Mouse (Mus musculus): ENCODE results near the gene Cd24a. TPM values are rescaled to one million over a fixed set of nuclear protein-coding genes. Genes with fewer than 3 reads are reported as not detected.

The Cd24a gene
- polyA plus RNA-seq (2016; fragmentation: Nextera tagmentation; extraction: Ambion mirVana) = 344 and 448 TPM in 2 replicates

- peak within 1 kb of the TSS; percentile 99 for H3K27ac ChIP-seq
- H3K9me3 ChIP-seq = no peaks in the 10 kb centered on the region
- H3K36me3 ChIP-seq = peaks cover 17% of the 10 kb centered on the region
- H3K27me3 ChIP-seq (ENCODE audit: insufficient read depth, poor library complexity, severe bottlenecking) = peaks cover 17% of the 10 kb centered on the region
- no peak for DNase-seq (ENCODE audit: low spot score)
- H3K4me3 ChIP-seq = peak within 1 kb of the TSS; percentile 83
- WGBS = under 1% methylated on average over 6 of the region's 6 CpGs
- H3K4me1 ChIP-seq (replicated peaks) = peaks cover 31% of the 10 kb centered on the region
Measured at GRCm38 (mm10) chr10:43577997-43578331, at the start of gene Cd24a. Gene Cd24a (plus strand): TSS chr10:43578284.

DNA sequence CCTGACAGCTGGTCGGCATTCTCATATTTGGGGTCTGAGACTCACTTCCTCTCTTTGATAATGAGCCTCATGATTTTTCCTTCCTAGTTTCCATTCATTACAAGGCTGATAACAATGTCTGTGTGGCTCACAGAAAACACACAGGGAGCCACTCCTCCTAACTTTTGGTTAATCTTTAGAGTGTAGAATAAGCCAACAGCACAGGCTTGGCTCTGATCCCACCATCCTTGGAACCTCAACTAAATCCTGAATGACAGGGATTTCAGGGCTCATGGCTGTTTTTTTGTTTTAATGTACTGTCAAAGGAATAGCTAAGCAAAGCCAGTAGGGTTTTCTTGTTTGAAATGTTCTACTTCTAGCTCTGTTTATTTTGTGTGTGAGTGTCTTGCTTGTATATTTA is 43.7 kb upstream of the Cd24a start:
- 90% methylated on average over 1 of the region's 1 CpGs for WGBS
- no peak overlapping the region for H3K4me3 ChIP-seq
- no peaks in the 10 kb centered on the region for H3K9me3 ChIP-seq
- peaks cover 59% of the 10 kb centered on the region for H3K36me3 ChIP-seq
- H3K4me1 ChIP-seq (replicated peaks) = peaks cover 4% of the 10 kb centered on the region
- no peak overlapping the region for H3K27ac ChIP-seq
- no peaks in the 10 kb centered on the region for H3K27me3 ChIP-seq (ENCODE audit: insufficient read depth, poor library complexity, severe bottlenecking)
- no peak for DNase-seq (ENCODE audit: low spot score)

DNA sequence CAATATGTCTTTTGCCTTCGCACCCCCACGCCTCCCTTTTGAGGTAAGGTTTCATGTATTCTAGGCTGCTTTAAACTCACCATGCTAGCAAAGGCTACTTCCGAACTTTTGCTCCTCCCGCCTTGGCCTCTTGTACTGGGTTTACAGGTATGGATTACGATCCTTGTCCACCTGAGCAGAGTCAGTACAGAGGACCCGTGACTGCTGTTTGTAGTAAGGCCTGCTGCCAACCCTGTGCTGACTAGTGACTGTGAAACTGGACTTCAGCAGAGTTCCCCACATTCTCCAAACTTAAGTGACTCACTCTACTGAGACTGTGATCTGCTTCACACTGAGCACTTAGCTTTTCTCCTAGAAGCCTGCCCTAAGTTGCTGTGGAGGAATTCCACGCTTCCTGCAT is 40.4 kb upstream of the Cd24a start:
- no peaks in the 10 kb centered on the region for H3K27me3 ChIP-seq (ENCODE audit: insufficient read depth, poor library complexity, severe bottlenecking)
- no peak for DNase-seq (ENCODE audit: low spot score)
- no peaks in the 10 kb centered on the region for H3K9me3 ChIP-seq
- H3K4me3 ChIP-seq = no peak overlapping the region
- H3K36me3 ChIP-seq = peaks cover 28% of the 10 kb centered on the region
- peaks cover 15% of the 10 kb centered on the region for H3K4me1 ChIP-seq (replicated peaks)
- no peak overlapping the region for H3K27ac ChIP-seq
- WGBS = 96% methylated on average over 7 of the region's 7 CpGs

- no peaks in the 10 kb centered on the region for H3K27me3 ChIP-seq (ENCODE audit: insufficient read depth, poor library complexity, severe bottlenecking)
- H3K27ac ChIP-seq = no peak overlapping the region
- WGBS = 93% methylated on average over 5 of the region's 5 CpGs
- H3K4me1 ChIP-seq (replicated peaks) = peaks cover 15% of the 10 kb centered on the region
- H3K9me3 ChIP-seq = no peaks in the 10 kb centered on the region
- peaks cover 18% of the 10 kb centered on the region for H3K36me3 ChIP-seq
- DNase-seq (ENCODE audit: low spot score) = no peak
- H3K4me3 ChIP-seq = no peak overlapping the region
Measured at GRCm38 (mm10) chr10:43538831-43539230, 39.3 kb upstream of the Cd24a start.

DNA sequence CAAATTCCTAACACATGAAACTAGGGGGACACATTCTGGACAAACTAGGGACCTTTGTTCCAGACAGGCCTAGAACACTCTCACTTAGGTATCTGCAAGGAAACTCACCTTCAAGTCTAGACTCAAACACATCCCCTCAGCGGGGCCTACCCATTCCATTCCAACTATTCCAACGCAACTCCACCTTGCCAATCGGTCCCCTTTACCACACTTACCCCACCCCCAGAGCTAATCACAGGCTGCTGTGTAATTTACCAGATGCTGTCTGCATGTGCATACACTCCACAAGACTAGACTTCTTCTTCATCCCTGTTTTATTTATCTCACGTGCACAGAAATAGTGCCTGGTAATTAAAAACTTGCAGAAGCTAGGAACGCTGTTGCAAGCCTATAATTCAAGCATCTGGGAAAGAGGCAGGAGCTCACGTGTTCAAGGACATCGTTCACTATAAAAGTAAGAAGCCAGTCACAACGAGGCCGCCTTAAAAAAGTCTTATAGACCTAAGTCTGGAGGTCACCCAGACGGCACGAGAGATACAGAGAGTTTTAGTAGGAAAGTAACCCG is 38.3 kb upstream of the Cd24a start:
- Histone ChIP-seq H3K9me3 (no peaks in the 10 kb centered on the region), H3K27ac (peak overlapping the region; percentile 93), H3K36me3 (peaks cover 18% of the 10 kb centered on the region), H3K4me3 (peak overlapping the region; percentile 75), H3K4me1 (replicated peaks) (peaks cover 15% of the 10 kb centered on the region), H3K27me3 (ENCODE audit: insufficient read depth, poor library complexity, severe bottlenecking) (no peaks in the 10 kb centered on the region)
- no peak for DNase-seq (ENCODE audit: low spot score)
- WGBS = 27% methylated on average over 12 of the region's 12 CpGs

- under 1% methylated on average over 56 of the region's 56 CpGs for WGBS
- Histone ChIP-seq H3K27me3 (ENCODE audit: insufficient read depth, poor library complexity, severe bottlenecking) (no peaks in the 10 kb centered on the region), H3K4me1 (replicated peaks) (peaks cover 15% of the 10 kb centered on the region), H3K27ac (peak within 1 kb of the TSS; percentile 93), H3K9me3 (no peaks in the 10 kb centered on the region), H3K36me3 (peaks cover 11% of the 10 kb centered on the region), H3K4me3 (peak within 1 kb of the TSS; percentile 75)
- peak; percentile 95 for DNase-seq (ENCODE audit: low spot score)
Measured at GRCm38 (mm10) chr10:43540442-43541152, 37.5 kb upstream of the Cd24a start, which contains the start of gene 1700021F05Rik. Gene 1700021F05Rik (minus strand): TSS chr10:43540994.

DNA sequence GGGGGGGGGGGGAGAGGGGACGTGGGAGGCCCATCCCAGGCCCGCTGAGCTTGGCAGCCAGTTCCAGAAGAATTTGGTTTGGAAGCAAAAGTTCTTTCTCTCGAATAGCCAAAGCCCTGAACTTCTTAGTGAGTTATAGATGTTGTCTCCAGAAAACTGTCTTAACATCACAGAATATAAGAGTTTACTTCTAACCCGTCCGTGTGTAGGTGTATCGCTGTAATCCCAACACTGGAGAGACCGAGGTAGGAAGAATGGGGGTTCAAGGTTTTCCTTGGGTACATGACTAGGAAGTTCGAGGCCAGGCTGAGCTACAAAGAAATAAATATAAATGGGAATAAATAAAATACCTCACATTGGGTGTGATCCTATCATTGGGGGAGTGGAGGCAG is 36.9 kb upstream of the Cd24a start:
- WGBS = 54% methylated on average over 7 of the region's 8 CpGs
- H3K27ac ChIP-seq = peak overlapping the region; percentile 93
- no peak for DNase-seq (ENCODE audit: low spot score)
- H3K9me3 ChIP-seq = no peaks in the 10 kb centered on the region
- peak overlapping the region; percentile 75 for H3K4me3 ChIP-seq
- no peaks in the 10 kb centered on the region for H3K27me3 ChIP-seq (ENCODE audit: insufficient read depth, poor library complexity, severe bottlenecking)
- peaks cover 5% of the 10 kb centered on the region for H3K36me3 ChIP-seq
- H3K4me1 ChIP-seq (replicated peaks) = peaks cover 15% of the 10 kb centered on the region

DNA sequence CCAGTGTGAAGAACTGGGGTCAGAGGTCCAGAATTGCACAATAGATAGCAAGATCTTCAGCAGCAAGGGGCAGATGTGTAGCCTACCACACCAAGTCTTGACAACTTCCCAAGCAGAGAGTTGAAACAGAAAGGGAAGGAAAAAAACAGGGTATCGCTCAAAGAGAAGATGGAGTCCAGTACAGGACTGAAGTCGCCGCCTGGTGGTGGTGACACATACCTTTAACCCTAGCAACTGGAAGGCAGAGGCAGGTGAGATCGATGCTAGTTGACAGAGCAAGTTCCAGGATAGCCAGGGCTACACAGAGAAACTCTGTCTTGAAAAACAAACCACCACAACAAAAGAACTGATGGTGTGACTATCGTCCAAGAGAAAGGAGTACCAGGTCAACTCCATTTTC is 28.7 kb upstream of the Cd24a start:
- WGBS = 65% methylated on average over 5 of the region's 5 CpGs
- H3K27ac ChIP-seq = no peak overlapping the region
- H3K4me1 ChIP-seq (replicated peaks) = peaks cover 4% of the 10 kb centered on the region; the same call in 1 of the 2 replicates
- DNase-seq (ENCODE audit: low spot score) = no peak
- H3K27me3 ChIP-seq (ENCODE audit: insufficient read depth, poor library complexity, severe bottlenecking) = no peaks in the 10 kb centered on the region
- no peaks in the 10 kb centered on the region for H3K36me3 ChIP-seq
- no peak overlapping the region for H3K4me3 ChIP-seq
- H3K9me3 ChIP-seq = peaks cover 8% of the 10 kb centered on the region; the same call in 1 of the 2 replicates

- no peaks in the 10 kb centered on the region for H3K27me3 ChIP-seq (ENCODE audit: insufficient read depth, poor library complexity, severe bottlenecking)
- 33% methylated on average over 3 of the region's 3 CpGs for WGBS
- peaks cover 4% of the 10 kb centered on the region; the same call in 1 of the 2 replicates for H3K4me1 ChIP-seq (replicated peaks)
- H3K4me3 ChIP-seq = no peak overlapping the region
- no peaks in the 10 kb centered on the region for H3K36me3 ChIP-seq
- peaks cover 8% of the 10 kb centered on the region; the same call in 1 of the 2 replicates for H3K9me3 ChIP-seq
- DNase-seq (ENCODE audit: low spot score) = no peak
- no peak overlapping the region for H3K27ac ChIP-seq
Measured at GRCm38 (mm10) chr10:43550923-43551322, 27.2 kb upstream of the Cd24a start.

DNA sequence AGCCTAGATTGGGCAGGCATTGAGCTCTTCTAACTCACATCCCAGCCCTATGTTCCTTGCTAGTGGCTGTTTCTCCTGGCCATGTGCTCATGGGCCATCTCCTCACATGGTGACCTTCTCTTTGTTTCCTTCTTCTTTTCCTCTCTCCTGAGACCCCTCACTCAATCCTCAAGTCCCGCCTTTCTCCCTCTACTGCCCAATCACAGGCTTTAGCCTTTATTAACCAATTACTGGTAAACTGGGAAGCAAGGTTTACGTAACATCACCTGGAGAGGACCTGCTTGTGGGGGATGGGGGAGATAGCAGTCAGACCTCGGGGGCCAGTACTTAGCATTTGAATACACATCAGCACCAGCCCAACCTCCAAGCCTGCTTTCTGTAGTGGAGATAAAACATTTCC is 26.7 kb upstream of the Cd24a start:
- WGBS = 29% methylated on average over 3 of the region's 3 CpGs
- no peaks in the 10 kb centered on the region for H3K27me3 ChIP-seq (ENCODE audit: insufficient read depth, poor library complexity, severe bottlenecking)
- DNase-seq (ENCODE audit: low spot score) = no peak

GRCm38 (mm10) chr10:43557630-43558165 is 20.4 kb upstream of the Cd24a start:
- no peaks in the 10 kb centered on the region for H3K4me1 ChIP-seq (replicated peaks)
- no peaks in the 10 kb centered on the region for H3K36me3 ChIP-seq
- H3K9me3 ChIP-seq = peaks cover 10% of the 10 kb centered on the region; the same call in 1 of the 2 replicates
- H3K27ac ChIP-seq = no peak overlapping the region
- 90% methylated on average over 5 of the region's 5 CpGs for WGBS
- H3K27me3 ChIP-seq (ENCODE audit: insufficient read depth, poor library complexity, severe bottlenecking) = no peaks in the 10 kb centered on the region
- no peak for DNase-seq (ENCODE audit: low spot score)
- no peak overlapping the region for H3K4me3 ChIP-seq

More for the DNA sequence above, 26.7 kb upstream of the Cd24a start:
- Histone ChIP-seq H3K36me3 (no peaks in the 10 kb centered on the region), H3K9me3 (peaks cover 8% of the 10 kb centered on the region; the same call in 1 of the 2 replicates), H3K4me1 (replicated peaks) (peaks cover 4% of the 10 kb centered on the region; the same call in 1 of the 2 replicates), H3K27ac (no peak overlapping the region), H3K4me3 (no peak overlapping the region)

GRCm38 (mm10) chr10:43559313-43559712 is 18.8 kb upstream of the Cd24a start:
- no peak for DNase-seq (ENCODE audit: low spot score)
- H3K4me1 ChIP-seq (replicated peaks) = no peaks in the 10 kb centered on the region

GRCm38 (mm10) chr10:43560765-43561164 is 17.3 kb upstream of the Cd24a start:
- no peaks in the 10 kb centered on the region for H3K36me3 ChIP-seq

More at GRCm38 (mm10) chr10:43559313-43559712, 18.8 kb upstream of the Cd24a start:
- H3K27ac ChIP-seq = no peak overlapping the region
- H3K36me3 ChIP-seq = no peaks in the 10 kb centered on the region
- no peak overlapping the region for H3K4me3 ChIP-seq
- no peaks in the 10 kb centered on the region for H3K27me3 ChIP-seq (ENCODE audit: insufficient read depth, poor library complexity, severe bottlenecking)
- 80% methylated on average over 11 of the region's 11 CpGs for WGBS
- 0 out of 2 replicates have a peak, but pooled peaks cover 2% of the 10 kb centered on the region for H3K9me3 ChIP-seq

More at GRCm38 (mm10) chr10:43560765-43561164, 17.3 kb upstream of the Cd24a start:
- Histone ChIP-seq H3K9me3 (0 out of 2 replicates have a peak, but pooled peaks cover 2% of the 10 kb centered on the region), H3K27me3 (ENCODE audit: insufficient read depth, poor library complexity, severe bottlenecking) (no peaks in the 10 kb centered on the region), H3K27ac (no peak overlapping the region), H3K4me3 (no peak overlapping the region), H3K4me1 (replicated peaks) (no peaks in the 10 kb centered on the region)
- WGBS = 38% methylated on average over 2 of the region's 2 CpGs
- no peak for DNase-seq (ENCODE audit: low spot score)

Data from hindbrain, embryonic 10.5 days (tissue).